Mouse (Mus musculus): Measurements from ENCODE around the gene Hist1h2bg.

Gene Hist1h2bg

DNA sequence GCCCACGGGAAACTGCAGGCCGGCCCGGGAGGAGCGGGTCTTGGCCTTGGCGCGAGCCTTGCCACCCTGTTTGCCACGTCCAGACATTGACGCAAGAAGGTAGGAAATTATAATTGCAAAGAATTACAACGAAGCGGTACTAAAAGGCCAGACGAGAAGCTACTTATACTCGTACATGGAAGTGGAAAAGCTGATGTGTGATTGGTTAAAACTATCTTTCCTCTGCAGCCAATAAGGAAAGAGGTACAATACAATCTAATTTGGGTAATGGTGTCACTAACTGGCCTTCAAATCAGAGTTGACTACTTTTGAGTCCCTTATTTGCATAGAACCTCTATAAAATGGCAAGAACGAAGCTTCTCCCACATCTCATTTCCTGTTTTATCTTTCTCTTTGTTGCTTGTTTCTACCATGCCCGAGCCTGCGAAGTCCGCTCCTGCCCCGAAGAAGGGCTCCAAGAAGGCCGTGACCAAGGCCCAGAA lies at the start of gene Hist1h2bg, which contains the start of gene Hist1h2ae:
Gene Hist1h2bg, plus strand, starts transcription at position 375 of the 482 bp plus-strand sequence.
Gene Hist1h2ae, minus strand, starts transcription at position 199 of the 482 bp plus-strand sequence.
- DNase-seq, result peak; percentile 59 to 72

DNA sequence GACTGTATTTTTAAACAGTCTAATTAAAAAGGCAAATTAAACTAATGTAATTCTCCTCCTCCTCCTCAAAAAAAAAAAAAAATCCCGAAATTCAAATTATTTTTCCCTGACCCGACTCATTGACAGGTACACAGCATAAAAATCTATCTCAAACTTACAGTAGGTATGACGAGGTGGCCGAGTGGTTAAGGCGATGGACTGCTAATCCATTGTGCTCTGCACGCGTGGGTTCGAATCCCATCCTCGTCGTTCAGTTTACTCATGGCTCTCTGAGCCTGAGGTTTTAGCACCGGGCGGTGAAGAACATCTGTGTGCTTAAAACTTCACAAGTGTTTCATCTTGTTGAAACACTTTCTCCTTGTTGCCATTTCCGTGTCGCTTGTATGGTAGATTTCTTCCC lies 49.5 kb upstream of the Hist1h2bg start:
- peak; percentile 78 to 86 for DNase-seq

DNA sequence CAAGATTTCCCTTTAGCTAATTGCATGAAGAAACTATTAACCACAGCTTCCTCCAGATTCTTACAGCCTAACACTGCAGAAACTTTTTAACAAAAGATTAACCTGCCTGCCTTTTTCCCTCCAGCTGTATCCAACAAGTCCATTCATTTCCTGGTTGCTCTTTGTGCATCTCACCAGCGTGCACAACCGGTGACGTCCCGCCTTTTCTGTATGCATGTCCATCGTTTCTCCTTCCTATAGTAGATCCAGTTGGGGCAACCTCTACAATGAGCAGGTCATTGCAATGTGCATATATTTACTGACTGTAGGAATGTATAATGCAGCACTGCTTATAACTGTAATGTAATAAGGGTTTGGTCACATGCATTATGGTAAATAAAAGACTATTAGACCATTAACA lies 47.2 kb upstream of the Hist1h2bg start:
- no peak for DNase-seq

DNA sequence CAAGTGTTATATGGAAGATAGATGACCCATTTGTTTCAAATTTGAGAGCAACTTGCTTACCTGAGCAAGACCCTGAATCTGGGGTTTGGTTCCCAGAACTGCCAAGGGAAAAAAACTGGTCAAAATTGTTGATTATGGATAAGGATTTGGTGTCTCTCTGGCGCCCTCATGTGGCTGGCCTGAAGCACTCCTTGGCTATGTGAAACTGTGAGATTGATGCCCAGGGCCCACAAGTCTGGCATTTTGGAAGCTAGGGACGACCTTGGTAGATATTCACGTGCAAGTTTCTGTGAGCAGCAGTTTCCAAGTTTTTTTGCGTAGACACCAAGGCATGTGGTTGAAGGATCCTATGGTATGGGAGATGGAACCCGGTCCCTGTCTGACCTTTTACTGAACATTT lies 46.5 kb upstream of the Hist1h2bg start:
- DNase-seq, result peak; percentile 85

DNA sequence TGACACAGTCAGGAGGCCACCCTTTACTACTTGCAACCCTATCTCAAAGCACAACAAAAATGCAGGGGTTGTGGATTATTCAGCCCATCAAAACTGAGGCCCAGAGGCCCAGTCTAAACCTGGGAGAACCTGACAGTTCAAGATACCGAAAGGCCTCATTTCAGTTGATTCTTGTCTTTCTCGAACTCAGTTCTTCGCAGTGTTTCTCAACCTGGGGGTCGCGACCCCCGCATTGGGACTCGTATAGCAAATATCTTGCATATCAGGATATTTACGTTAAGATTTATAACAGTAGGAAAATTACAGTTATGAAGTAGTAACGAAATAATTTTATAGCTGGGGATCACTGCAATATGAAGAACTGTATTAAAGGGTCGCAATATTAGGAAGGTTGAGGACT lies 45.3 kb upstream of the Hist1h2bg start:
- DNase-seq, result no peak

DNA sequence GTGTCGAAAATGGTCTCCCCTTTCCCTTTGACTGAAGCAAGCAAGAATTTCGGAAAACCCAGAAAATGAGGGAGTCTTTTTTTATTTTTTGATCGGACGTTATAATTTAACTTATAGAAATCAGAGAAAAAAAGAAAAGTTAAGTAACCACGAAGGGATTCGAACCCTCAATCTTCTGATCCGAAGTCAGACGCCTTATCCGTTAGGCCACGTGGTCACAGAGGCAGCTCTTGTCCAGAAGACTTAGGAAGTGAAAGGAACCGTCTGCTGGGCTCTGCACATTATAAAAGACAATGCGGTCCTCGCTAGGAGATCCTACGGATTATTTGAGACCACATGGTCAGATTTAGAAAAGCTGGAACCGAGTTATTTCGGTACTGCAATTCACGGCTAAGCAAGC lies 44.9 kb upstream of the Hist1h2bg start:
- DNase-seq, result peak; percentile 97

DNA sequence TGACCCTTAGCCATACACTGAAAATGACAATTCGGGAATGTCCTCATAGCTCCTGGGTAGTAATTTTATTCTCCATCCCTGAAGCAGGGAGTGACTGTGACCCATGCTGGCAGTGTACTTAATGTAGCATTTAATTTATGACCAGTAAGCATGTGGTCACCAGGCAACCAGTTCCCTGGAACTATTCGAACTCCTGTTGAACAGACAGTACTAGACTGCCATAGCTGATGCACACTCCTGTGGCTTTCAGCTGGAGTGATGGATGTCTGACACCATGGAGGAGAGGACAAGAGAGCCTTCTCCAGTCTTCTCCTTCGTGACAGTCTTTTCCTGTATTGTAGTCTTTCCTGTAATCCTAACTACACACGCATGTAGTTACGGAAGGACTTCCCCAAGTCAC lies 42.2 kb upstream of the Hist1h2bg start:
- DNase-seq, result no peak

DNA sequence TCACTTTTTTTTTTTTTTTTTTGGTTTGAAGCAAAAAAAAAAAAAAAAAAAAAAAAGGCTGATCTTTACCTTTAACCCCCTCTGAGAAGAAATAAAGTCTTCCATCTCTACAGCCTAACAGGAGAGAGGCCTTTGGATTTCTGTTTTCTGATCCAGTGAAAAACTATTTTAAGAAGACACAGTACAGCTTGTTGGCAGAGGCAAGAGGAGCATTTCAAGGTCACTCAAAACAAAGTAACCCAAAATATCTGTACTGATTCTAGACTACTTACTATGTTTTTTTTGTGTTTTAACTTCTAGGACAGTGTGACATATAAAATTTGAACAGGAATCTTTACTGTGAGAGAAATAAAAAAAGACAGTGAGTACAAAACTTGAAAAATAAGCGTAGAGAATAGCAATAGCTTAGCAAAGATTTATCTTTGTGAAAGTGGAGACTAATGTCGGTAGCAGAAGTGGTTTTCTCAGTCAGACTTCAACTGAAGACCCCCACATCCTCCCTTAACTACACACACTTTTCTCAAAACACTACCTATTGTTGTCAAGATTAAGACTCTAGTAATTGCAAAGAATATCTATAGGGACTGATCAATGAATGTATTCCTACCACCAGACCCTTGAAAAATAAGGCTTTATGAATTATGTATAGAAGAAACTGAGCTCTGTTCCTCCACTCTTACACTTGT lies 41.6 kb upstream of the Hist1h2bg start:
- no peak for DNase-seq

DNA sequence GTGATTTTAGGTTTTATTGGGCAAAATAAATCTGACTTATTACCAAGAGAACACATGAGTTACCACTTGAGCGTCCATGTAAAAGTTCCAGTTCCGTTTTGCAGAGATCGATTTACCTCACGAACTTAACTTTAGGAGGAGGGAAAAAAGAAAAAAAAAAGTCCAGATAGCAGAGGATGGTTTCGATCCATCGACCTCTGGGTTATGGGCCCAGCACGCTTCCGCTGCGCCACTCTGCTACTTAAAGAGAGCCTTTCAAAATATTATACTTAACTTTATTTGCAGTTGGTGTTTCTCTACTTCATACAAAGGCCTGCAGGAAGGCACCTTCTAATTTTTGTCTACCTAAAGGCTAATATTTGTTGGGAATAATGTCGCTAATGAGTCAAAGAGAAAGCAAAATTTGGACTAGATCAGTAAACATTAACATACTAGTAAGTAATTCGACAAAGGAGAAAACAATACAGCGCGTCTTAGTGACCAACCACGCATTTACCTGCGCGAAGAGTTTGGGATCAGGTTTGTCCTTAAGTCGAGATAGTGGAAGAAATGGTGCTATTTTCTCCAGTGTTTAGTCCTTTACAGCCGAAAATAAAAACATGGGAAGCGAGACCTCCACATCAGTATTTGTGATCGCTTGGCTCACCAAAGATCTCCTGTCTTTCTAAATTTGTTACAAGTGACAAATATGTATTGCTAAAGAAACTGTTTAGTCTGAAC lies 40.9 kb upstream of the Hist1h2bg start:
- peak; percentile 75 to 80 for DNase-seq

DNA sequence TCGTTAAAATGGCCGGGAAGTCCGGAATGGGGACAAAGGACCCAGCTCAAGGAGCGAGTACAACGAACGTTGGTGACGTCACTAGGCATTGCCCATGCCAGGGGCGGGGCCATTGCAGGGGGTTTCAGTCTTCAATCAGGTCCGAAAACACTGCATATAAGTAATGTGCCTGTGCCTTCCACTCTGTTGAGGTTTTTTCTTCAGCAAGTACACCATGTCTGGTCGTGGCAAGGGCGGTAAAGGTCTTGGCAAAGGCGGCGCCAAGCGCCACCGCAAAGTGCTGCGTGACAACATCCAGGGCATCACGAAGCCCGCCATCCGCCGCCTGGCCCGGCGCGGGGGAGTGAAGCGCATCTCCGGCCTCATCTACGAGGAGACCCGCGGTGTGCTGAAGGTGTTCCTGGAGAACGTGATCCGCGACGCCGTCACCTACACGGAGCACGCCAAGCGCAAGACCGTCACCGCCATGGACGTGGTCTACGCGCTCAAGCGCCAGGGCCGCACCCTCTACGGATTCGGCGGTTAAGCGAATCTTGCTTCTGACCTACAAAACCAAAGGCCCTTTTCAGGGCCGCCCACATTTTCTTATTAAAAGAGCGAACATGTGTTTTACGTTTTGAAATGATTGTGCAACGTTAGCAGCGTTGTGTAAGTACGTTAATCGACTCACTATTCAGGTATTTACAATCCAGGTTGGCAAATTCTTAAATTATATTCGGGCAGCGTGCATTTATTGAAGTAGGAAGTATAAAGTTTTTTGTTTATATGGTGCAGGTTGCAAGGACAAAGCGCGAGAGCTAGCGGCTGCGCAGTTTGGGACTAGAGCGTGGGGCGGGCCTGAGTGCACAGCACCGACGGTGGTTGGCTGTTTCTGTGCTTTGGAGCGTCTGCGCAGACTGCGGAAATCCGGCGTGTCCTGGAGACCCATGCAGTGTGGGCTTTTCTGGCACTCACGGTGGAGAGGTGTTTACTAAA lies 40.0 kb upstream of the Hist1h2bg start, which contains the start of gene Hist1h4h:
Gene Hist1h4h, plus strand, starts transcription at position 150 of the 975 bp plus-strand sequence.
- DNase-seq, result peak; percentile 97 to 99

DNA sequence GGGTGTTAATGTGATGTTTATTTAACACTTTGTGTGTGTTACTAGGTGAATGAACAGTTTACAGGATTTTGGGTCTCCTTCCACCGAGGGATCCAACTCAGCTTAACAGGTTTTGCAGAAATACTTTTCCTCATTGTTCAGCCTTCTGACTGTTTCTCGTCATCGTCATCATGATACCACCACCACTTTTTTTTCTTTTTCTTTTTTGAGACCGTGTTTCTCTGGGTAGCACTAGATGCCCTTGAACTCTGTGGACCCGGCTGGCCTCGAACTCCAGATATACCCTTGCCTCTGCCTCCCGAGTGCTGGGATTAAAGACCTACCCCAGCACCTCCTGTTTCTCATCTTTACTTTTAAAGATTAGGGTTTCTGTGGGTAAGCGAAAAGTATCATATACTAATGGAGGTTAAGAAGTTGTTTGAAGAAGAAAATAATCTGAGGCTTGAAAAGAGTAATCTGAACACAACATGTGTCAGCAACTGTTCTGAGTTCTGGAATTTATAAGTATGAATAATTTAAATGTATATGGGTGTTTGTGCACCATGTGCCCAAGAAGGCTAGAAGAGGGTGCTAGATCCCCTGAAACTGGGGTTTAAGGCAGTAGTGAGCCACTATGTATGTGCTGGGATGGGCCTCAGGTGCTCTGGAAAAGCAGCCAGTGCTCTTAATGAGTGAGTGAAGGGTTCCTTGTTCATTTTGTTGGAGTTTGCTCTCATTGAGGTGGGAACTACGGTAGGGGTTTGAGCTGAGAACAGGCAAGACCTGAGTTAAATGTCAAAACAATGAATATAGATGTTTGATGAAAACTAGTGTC lies 38.7 kb upstream of the Hist1h2bg start:
- no peak for DNase-seq

DNA sequence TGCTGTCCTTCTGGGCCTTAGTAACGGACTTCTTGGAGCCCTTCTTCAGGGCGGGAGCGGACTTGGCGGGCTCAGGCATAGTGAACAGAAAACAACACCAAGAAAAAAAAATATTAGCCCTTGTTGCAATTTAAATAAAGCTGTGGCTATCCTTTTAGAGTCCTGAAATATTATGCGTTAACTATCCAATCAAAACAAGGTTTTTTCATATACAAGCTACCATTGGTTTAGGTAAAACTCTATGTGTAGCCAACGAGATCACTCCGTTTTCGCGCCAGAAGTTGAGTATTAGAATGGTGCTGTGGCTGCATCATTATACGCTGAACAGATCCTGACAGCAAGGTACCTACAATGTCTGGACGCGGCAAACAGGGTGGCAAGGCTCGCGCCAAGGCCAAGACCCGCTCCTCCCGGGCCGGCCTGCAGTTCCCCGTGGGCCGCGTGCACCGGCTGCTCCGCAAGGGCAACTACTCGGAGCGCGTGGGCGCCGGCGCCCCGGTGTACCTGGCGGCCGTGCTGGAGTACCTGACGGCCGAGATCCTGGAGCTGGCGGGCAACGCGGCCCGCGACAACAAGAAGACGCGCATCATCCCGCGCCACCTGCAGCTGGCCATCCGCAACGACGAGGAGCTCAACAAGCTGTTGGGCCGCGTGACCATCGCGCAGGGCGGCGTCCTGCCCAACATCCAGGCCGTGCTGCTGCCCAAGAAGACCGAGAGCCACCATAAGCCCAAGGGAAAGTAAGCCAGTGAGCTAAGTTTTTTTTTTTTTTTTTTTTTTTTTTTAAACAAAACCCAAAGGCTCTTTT lies 37.4 kb upstream of the Hist1h2bg start, which contains the start of gene Hist1h2af:
Gene Hist1h2af, plus strand, starts transcription at position 347 of the 808 bp plus-strand sequence.
- peak; percentile 73 to 79 for DNase-seq

DNA sequence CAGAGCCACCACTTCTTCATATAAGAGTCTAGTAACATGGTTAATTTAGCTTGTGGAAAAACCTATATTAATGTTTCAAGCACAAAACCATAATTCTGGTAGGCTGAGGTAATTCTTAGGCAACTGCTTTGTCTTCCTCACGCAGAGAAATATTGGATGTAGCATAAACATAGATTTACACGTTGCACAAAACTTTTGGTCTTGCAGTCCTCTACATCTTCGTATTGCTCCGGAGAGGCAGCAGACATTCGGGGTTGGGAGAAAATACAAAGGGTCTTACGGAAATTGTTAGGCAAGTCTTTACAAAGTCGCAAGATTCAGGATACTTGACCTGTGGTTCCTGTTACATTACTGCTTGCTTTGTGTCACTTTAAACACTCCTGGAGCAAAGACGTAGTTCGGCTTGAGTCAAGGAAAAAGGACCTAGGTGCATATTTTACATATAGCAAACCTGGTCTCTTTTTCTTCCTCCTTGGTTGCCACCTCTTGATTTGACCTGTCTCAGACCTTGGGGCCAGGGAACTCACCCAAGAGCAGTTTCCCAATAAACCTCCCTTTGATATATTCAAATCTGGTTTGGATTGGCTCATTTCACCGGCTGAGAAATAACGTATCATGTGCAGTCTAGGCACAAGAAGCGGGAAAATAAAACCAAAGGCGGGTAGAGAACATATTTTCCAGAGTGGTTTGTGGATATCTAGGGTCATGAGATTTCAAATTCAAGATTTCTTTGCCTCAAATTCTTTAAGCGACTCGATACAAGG lies 36.6 kb upstream of the Hist1h2bg start:
- DNase-seq, result no peak

DNA sequence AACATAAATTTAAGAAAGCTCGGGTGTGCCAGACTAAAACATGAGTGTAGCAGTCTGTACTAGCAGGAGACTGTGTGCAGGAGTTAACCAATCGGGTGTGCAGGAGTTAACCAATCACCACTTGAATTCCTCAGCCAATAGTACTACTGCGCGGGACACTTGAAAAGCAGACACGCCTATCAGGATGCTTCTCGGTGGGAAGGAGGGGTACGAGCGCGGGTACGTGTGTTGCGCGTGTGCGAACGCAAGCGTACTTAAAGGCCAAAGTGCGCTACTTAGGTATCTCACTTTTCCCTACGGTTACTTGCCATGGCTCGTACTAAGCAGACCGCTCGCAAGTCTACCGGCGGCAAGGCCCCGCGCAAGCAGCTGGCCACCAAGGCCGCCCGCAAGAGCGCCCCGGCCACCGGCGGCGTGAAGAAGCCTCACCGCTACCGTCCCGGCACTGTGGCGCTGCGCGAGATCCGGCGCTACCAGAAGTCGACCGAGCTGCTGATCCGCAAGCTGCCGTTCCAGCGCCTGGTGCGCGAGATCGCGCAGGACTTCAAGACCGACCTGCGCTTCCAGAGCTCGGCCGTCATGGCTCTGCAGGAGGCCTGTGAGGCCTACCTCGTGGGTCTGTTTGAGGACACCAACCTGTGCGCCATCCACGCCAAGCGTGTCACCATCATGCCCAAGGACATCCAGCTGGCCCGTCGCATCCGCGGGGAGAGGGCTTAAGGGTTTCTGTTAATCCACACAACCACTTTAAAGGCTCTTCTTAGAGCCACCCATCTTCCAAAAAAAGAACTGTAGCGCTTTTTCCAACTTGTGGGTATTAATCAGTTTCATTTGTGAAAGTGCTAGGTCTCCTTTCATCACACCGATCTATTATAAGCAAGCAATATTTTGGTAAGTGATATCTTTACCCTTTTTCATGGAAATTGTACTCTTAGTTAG lies 35.8 kb upstream of the Hist1h2bg start, which contains the start of gene Hist1h3g:
Gene Hist1h3g, plus strand, starts transcription at position 286 of the 939 bp plus-strand sequence.
- DNase-seq, result peak; percentile 89 to 93

DNA sequence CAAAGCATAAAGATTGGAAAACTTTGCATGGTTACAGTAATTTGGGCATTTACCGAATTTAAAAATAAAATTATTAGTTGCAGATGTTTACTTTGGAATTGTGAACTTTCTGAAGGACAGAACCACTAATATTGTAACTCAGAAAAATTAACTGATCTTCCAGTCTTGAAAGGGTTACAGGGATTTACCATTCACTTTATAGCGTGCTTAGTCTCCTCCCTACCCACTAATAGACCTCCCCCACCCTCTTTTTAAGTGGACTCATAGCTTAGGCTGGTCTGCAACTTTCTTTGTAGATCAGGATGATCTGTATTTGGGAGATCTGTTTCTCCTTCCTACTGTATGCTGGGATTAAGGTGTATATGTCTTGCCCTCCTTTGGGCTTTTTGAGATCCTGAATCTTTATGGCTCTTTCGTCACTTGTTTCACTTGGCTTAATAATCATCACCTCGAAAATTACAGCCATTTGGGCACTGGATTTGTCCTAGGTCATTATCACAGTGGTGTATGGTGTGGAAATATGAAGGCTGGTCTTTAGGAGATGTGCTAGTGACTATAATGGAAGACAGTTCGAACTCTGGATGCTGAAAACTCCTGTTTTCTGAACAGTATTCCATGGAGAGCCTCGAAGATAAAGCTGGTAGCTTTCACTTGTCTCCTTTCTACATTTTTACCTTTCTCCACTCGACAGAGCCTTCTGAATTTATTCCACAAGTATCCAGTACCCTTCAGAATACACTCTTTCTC lies 34.9 kb upstream of the Hist1h2bg start:
- no peak for DNase-seq

DNA sequence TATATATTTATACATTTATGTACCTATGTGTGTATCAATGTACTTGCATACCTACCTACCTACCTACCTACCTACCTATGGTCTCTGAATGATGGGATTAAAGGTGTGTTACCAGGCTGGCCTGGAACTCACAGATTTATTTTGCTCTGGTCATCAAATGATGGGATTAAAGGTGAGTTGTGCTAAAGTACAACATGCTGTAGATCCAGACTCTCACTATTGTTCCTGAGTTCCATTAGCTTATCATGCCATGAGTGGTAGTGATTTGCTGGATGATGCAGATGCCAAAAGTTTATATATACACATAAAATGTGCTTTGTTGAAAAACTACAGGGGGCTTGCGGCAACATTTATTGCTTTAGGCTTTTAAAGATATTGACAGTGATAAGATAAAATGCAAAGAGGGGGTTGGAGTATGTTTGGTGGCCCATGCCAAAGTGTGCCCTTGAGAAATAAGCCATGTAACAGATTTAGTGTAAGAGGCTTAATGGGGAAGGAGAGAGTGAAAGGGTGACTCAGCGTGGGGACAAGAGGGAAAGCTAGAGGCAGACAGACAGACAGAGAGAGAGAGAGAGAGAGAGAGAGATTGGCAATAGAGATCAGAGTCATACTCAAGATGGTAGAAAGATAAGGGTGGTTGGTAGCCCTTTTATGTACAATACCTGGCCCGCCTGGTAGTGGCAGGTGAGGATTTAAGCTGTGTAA lies 34.0 kb upstream of the Hist1h2bg start:
- DNase-seq, result no peak

DNA sequence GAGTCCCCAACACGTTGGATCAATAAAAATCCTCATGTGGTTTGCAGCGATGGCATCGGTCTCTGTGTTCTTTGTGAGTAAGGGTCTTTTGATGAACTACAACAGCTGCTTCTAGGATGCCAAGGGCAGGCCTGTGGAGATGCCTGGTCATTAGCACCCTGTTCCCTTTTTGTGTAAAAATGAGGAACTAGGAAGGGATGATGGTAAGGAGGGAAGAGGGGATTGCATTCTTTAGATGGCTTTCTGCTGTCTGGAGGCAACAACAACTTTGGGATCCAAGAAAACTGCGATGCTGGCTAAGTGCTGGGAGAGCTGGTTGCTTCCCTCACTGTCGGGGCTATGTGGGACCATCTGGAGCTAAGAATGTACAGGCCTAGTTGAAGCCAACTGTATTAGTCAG lies 32.9 kb upstream of the Hist1h2bg start:
- DNase-seq, result no peak
